Mouse (Mus musculus): Measurements from ENCODE around the gene Fhad1.
"Not testable (repeated sequence)": the region's sequence is repeated elsewhere in the genome, so short reads cannot be mapped to it uniquely, and the experiment has no call there.

The Fhad1 gene

DNA sequence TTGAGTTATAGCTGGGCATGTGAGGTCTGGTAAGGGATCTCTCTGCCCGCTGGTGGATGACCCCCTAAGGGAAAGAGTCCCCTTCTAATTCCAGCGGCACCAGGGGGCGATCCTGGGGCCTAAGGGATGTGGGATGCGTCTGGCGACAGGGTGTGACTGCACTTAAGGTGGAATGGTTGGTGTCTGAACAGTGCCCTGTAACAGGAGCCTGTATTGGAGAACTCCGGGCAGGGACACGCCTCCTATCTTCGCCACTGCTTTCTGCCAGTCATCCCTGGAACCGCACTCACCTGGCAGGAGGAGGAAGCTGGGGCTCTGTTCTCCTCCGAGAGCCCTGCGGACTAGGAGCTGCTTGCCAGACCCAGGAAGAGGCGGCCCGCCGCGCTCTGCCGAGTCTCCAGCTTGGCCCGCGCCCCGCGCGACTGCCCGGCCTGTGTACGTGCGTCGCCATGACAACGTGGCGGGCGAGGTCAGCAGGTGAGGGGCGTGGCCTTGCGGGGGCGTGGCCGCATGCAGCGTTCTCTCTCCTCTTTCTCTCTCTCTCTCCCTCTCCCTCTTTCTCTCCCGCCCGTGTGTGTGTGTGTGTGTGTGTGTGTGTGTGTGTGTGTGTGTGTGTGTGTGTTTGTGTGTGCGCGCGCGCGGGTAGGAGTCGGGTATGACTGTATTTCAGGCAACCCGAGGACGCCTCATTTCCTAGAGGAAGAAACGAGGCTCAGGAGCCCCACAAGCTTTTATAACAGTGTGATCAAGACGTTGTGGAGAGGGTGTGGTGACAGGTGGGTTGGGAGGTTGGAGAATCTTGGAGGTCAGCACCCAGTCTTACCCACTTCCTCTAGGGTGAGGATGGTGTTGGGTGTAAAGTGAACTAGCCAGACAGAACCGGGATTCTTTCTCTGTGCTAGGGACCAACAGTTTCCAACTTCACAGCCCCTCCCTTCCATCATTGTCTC is at the start of gene Fhad1:
Fhad1 (minus strand) TSS at position 424 of the 950 bp plus-strand sequence.
- DNase-seq (ENCODE audit: low read depth, low spot score), result peak; percentile 36

GRCm38 (mm10) chr4:142063057-142063534 is 48.2 kb upstream of the Fhad1 start:
- DNase-seq (ENCODE audit: low read depth, low spot score), result no peak

- no peak for DNase-seq (ENCODE audit: low read depth, low spot score)
These were observed 46.8 kb upstream of the Fhad1 start for GRCm38 (mm10) chr4:142061485-142062240.

DNA sequence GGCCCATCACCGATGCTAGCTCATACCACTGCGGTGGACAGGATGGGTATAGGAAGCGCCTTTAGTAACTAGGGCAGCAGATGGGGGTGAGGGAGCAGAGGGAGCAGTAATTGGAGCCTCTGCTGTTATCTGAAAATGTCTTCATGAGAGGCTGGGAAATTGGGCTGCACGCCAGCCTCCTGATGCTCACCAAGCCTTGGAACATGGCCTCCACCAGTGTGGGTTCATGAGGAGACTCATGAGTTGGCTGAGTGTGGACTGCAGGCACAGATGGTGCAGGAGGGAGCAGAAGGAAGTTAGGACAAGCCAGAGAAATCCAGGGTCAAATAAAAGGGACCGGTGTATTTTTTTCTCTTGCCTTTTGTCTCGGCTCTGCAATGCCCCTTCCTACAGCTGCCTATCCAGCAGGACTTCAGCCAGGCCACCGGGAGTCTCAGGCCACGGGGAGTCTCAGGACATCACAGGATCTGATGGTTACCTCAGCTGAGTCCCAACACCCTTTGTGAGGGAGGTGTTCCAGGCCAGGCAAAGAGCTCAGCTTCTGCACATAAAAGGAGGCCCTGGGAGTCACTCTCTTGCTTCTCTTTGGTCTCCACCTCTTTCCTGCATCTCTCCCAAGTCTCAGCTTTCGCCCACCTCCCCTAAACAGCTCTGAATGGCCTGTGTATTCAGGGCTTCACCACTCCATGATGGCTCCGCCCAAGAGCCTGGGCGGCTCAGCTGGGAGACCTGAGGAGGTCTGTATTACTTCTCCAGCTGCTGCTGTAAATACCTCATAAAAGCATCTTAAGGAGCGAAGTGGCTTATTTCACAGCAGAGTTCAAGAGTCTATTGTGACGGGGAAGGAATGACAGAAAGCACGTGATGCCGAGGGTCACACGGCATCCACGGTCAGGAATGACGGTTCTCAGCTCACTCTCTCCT is 45.8 kb upstream of the Fhad1 start:
- DNase-seq (ENCODE audit: low read depth, low spot score), result no peak

DNA sequence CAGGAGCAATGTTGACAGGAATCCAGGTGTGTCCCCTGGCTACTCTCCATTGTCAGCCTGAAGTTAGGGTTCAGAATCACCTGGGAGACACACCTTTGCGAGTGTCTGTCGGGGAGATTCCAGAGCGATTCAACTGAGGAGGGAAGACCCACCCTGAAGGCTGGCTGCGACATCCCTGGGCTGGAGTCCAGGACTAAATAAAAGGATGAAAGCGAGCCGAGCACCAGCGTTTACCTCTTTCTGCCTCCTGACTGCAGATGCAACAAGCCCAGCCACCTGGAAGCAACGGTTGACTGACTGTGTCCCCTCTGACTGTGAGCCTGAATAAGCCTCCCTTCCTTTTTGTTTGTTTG is 44.9 kb upstream of the Fhad1 start:
- DNase-seq (ENCODE audit: low read depth, low spot score), result no peak

DNA sequence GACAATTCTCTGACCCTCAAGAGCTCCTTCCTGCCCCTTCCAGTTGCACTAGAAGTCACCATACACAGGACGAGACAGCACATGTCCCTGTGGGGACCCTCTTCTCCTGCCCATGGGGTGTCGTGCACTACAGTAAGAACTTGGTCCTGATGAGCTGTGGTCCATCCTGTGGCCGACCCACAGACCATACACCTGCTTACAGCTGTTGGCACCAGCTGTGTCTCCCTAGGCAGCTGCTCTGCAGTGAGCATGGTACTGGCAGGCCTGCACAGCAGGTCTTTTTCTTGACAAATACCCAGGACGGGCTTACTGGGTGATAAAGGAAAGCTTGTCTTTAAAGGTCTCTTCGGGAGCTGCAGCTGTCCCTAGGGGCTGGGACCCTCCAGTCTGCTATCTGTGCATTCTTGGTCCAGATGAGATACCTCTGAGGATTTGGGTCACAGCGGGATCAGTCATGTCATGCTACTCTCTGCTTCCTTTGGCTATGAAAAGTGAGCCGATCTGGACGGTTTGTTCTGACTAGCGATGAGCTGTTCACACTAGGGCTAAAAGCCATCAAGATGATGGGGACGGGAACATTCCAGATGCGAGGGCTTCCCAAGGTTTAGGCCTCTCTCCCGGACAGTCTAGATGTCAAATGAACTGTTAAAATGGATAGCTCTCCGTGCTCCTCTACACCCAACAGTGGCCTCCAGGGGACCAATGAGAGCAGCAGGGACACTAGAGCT is 44.4 kb upstream of the Fhad1 start:
- no peak for DNase-seq (ENCODE audit: low read depth, low spot score)

DNA sequence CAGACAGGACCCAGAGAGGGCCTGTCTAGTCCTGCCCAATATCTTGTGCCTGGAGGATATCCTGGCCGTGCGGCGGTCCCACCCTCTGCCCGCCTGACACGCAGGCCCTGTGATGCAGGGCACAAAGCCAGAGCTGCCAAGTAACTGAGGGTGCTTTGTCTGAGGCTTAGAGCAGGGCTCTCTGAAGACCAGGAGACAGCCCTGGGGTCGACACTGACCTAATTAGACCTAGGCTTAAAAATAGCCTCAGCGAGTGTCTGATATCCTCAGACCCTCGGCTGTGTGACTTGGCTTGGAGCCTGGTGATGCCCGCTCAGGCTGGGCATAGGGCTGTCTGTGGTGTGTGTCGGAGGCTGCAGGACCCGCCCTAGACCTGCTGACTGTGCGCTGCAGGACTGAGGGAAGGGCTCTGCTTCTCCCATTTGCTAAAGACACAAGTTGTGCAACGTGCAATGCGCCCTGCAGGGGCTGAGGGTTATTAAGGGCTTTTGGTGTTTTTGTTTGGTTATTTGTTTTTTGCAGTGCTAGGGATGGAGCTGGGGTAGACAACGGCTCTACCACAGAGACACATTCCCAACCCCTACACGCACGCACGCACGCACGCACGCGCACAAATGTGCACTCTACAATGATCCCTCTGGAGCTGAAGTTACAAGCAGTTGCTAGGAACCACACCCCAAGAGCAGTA is 42.8 kb upstream of the Fhad1 start:
- no peak for DNase-seq (ENCODE audit: low read depth, low spot score)

DNA sequence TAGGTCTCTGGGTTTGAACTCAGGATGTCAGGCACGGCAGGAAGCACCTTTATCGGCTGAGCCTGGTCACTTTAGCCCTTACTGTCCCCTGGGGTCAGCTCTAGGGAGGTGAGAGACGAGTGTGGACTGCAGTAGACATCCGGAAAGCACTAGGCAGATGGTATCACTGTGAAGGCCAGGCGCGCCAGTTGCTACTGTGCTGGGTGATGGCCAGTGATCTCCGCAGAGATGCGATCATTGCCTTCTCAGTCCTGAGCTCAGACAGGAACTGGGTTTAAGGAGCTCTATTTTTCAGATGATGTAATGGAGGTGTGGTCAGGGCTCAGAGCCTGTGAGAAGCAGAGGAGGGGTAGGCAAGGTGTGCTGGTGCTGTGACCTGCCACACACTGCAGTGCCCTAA is 40.7 kb upstream of the Fhad1 start:
- DNase-seq (ENCODE audit: low read depth, low spot score), result no peak

GRCm38 (mm10) chr4:142054580-142054979 is 39.7 kb upstream of the Fhad1 start:
- no peak for DNase-seq (ENCODE audit: low read depth, low spot score)

DNA sequence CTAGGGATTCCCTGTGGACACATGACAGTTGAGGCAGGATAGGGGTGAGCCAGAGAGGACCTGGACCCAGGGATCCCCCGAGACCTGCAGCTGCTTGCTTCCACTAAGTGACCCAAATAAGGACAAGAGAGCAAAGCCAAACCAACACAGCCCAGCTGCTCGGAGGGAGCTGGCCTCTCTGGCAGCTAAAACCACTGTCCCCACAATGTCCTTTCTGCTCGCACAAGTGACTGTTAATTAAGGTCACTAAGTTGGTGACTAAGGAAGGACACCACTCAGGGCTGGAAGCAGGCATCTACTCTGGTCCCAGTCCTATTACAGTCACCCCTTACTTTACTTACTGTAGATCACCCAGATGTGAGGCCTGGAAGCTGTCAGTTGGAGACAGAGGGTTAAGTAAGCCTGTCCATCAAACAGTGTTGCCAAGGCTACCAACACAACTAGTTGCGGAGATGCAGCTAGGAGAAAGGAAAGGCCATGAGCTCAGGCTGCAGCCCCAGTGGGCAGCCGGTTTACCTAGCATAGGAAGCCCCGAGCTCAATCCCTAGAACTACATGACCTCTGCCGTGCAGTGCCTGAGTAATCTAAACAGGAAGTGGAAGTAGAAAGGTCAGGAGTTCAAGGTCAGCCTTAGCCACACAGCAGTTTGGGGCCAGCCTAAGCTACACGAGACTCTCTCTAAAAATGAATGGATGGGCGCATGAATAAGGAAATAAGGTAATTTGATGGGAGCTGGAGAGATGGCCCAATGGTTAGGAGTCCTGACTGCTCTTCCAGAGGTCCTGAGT is 39.0 kb upstream of the Fhad1 start:
- no peak for DNase-seq (ENCODE audit: low read depth, low spot score)

GRCm38 (mm10) chr4:142053261-142053660 is 38.4 kb upstream of the Fhad1 start:
- no peak for DNase-seq (ENCODE audit: low read depth, low spot score)

- DNase-seq (ENCODE audit: low read depth, low spot score), result no peak
These were observed 37.7 kb upstream of the Fhad1 start for GRCm38 (mm10) chr4:142052391-142053132.

DNA sequence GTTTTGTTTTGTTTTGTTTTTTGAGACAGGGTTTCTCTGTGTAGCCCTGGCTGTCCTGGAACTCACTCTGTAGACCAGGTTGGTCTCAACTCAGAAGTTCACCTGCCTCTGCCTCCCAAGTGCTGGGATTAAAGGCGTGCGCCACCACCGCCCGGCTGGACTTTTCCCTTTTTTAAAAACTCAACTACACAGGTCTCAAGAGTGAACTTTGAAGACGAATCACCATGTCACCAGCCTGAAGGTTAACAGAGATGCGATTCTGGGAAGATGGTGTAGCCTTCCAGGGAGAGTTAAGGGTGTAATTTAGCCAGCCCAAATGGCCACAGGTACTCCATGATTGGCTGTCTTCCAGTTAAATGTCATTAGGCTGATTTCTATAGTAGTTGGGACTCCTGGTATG is 37.0 kb upstream of the Fhad1 start:
- not testable (repeated sequence) for DNase-seq (ENCODE audit: low read depth, low spot score)

DNA sequence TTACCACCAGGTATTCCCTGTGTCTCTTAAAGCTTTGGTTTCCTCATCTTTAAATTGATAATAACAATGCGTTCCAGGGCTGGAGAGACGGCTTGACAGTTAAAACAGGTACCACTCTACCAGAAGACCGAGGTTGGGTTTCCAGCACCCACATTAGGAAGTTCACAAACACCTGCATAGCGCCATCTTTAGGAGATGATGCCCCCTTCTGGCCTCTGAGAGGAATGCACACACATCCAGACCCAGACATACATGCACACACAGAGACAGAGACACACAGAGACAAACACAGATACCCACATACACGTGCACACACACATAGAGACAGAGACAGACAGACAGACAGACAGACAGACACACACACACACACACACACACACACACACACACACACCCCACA is 35.1 kb upstream of the Fhad1 start:
- no peak for DNase-seq (ENCODE audit: low read depth, low spot score)

GRCm38 (mm10) chr4:142048391-142048790 is 33.5 kb upstream of the Fhad1 start:
- no peak for DNase-seq (ENCODE audit: low read depth, low spot score)

DNA sequence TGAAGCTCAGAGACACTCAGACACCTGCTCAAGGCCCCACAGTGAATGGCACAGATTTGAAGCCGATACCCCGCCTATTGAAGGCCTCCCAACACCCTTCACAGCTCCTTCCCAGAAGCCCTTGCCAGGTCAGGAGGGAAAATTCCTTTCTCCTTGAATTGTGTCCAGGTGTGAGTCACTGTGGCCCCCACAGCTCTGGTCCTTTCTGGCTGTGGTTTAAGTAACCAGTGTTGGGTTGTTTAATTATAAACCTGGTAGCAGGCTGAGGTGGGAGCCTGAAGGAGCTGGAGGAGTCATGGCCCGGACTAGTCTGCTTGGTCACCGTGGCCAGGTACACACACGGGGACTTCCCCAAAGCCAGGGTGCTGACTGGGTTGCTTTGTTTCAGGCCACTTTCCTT is 32.1 kb upstream of the Fhad1 start:
- no peak for DNase-seq (ENCODE audit: low read depth, low spot score)

DNA sequence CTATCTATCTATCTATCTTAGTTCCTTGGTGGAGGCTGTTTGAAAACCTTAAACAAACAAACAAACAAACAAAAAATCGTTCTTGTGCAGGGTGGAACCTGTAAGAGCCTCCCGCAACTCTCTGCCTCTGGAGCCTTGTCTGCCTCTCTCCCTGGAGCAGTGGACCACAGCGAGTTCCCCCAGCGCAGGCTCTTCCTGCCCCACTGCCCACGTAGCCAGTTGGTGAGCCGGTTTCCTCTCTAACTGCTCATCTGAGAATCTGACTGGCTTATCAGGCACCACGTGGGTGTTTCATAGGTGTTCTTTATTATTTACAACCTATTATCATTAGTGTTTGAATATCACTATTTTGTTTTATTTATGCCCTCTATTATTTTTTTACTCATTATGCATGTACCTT is 31.6 kb upstream of the Fhad1 start:
- no peak for DNase-seq (ENCODE audit: low read depth, low spot score)

DNA sequence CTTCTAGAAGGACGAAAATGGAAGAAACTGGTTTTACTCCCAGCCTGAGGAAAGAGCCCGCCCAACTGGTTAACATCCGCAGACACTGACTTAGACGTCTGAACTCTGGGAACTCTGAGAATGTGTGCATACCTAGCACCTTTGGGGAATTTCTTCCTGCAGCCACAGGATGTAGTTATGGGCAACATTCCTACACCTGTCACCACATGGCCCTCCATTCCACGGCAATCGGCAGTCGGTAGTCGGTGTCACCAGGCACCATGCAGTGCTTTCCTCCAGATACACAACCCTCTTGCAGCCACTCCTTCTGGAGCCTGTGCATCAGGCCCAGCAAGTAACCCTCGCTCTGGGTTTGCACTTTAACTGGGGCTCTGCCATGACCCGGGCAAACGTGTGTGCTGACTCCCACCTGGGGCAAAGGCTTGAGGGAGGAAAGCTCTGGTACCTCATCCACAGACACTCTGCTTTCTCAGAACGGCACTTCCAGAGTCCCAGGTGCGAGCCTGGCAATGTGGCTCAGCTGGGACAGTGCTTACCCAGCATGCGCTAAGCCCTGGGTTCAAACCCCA is 30.8 kb upstream of the Fhad1 start:
- DNase-seq (ENCODE audit: low read depth, low spot score), result no peak
